Mouse (Mus musculus): ENCODE measurements at regions not wholly inside any gene's neighbourhood (a gene's known extent, or its start where the extent isn't known, plus 50 kb on each side); places are given as distances from the start of the nearest gene placed in this dataset.

DNA sequence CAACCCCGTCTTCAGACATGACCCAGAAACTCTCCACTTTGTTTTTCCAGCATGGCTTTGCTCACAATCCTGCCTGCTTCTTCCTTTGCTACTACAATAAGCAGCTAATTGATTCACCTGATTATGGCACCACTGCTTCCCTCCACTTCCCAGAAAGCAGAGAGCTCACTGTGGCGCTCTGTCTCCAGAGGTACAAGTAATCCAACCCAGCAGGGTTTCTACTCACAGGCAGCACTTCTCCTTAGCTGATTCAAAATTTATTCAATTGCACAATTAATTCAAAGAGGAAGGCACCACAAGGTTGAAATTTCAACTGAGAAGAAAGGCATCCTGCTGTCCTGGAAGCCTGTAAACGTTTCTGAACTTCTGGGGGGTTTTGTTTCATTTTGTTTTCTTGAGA lies 293.9 kb downstream of the Ptprc start:
- TF ChIP-seq CTCF (IDR thresholded peaks at IDR 0.05) = no peak
- TF ChIP-seq POLR2A (IDR thresholded peaks at IDR 0.05; ENCODE audit: insufficient read depth, low read depth, low read length) = no peak
- no peak for TF ChIP-seq EP300 (IDR thresholded peaks at IDR 0.05; ENCODE audit: insufficient read depth, low read depth, low read length)
